Mouse (Mus musculus) hindbrain, embryonic 12.5 days (tissue): Measurements from ENCODE around the gene Nrxn1. TPM values are rescaled to one million over a fixed set of nuclear protein-coding genes. Genes with fewer than 3 reads are reported as not detected.

Source experiments
- ATAC-seq: fragments of 200-750 bp; cut with Nextera tagmentation; 2 replicates; pipeline ENCODE4 v1.8.0; 2017; ENCODE audit warnings: moderate TSS enrichment; ENCODE audit not compliant: low FRiP score
- H3K27ac ChIP-seq: fragments of 300-500 bp; sonication (generic); 2 replicates; pipeline ENCODE4 v1.5.1; 2016; ENCODE audit warnings: mild to moderate bottlenecking
- H3K27me3 ChIP-seq: fragments of 300-500 bp; sonication (generic); 2 replicates; pipeline ENCODE4 v1.6.1; 2016; ENCODE audit warnings: mild to moderate bottlenecking
- H3K36me3 ChIP-seq: fragments of 300-500 bp; sonication (generic); 2 replicates; pipeline ENCODE4 v1.6.1; 2016; ENCODE audit warnings: mild to moderate bottlenecking
- H3K4me1 ChIP-seq: fragments of 300-500 bp; sonication (generic); 2 replicates; pipeline ENCODE4 v1.6.1; 2016
- H3K4me2 ChIP-seq: fragments of 300-500 bp; sonication (generic); replicated peaks from 2 replicates; pipeline ENCODE4 v1.6.1; 2016; ENCODE audit warnings: mild to moderate bottlenecking
- H3K4me3 ChIP-seq: fragments of 300-500 bp; sonication (generic); 2 replicates; pipeline ENCODE4 v1.5.1; 2016; ENCODE audit warnings: mild to moderate bottlenecking
- H3K9ac ChIP-seq: fragments of 300-500 bp; sonication (generic); 2 replicates; pipeline ENCODE4 v1.6.1; 2016; ENCODE audit warnings: mild to moderate bottlenecking, moderate library complexity
- H3K9me3 ChIP-seq: fragments of 300-500 bp; sonication (generic); replicated peaks from 2 replicates; pipeline ENCODE4 v1.6.1; 2016; ENCODE audit warnings: mild to moderate bottlenecking
- WGBS: fragments of 180-500 bp; shearing (Covaris S2); methylation state at CpG from one replicate; pipeline ENCODE4 v1.1.7; 2016; 5-methylcytosine and 5-hydroxymethylcytosine counted together
- polyA plus RNA-seq: library from polyadenylated mRNA; unstranded; fragments of >200 nt; fragmentation: Nextera tagmentation; extraction: Ambion mirVana; gene quantifications from 2 replicates; pipeline ENCODE4 v1.2.1, GENCODE M21; 2016

Nrxn1 gene
- polyA plus RNA-seq, 1 experiment from 2014 or later = 48.8 TPM

DNA sequence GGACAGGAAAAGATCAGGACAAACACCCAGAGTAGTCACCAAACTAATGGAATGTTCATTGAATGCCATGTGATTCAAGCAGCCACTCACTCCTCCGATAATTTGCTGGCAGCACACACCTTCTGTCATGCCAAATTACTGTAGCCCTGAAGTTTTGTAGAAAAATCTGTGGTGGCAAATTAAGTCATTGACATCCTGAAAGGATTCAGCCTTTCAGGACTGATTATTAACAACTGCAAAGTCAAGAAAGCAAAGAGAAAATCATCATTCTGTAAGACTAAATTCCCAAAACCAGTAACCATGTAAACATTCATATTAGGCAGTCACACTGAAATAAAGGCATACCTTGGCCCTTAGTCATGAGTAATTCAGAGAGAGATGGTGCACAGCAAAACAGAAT, 662.7 kb downstream of the Nrxn1 start:
- Histone ChIP-seq H3K9me3 (no peaks in the 10 kb centered on the region), H3K4me3 (no peak overlapping the region), H3K4me2 (no peak overlapping the region), H3K36me3 (no peaks in the 10 kb centered on the region), H3K9ac (no peak overlapping the region), H3K4me1 (no peaks in the 10 kb centered on the region), H3K27me3 (no peaks in the 10 kb centered on the region), H3K27ac (no peak overlapping the region)
- ATAC-seq = no peak
- 88% methylated on average over 1 of the region's 1 CpGs for WGBS

DNA sequence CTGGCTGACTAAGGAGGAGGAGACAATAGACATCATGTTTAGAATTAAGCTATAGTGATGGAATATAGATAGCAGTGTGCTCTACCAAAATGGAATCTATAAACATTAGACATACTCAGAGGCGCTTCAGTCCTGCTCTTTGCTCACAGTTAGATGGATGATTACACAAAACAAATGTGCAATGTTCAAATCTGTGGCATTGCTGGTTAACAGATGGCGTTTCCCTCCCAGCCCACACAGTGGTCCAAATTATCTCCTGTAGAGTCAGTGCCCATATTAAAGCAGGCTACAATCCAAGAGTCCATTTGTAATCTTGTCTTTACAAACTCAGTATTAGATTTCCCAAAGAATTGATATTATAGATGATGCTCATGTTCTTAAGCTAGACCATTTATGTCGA, 666.9 kb downstream of the Nrxn1 start:
- H3K27ac ChIP-seq = no peak overlapping the region
- H3K9me3 ChIP-seq = no peaks in the 10 kb centered on the region
- H3K36me3 ChIP-seq = no peaks in the 10 kb centered on the region
- no peak overlapping the region for H3K9ac ChIP-seq
- WGBS = 92% methylated on average over 3 of the region's 3 CpGs
- no peak for ATAC-seq
- no peak overlapping the region for H3K4me2 ChIP-seq
- H3K27me3 ChIP-seq = no peaks in the 10 kb centered on the region
- no peaks in the 10 kb centered on the region for H3K4me1 ChIP-seq
- no peak overlapping the region for H3K4me3 ChIP-seq

DNA sequence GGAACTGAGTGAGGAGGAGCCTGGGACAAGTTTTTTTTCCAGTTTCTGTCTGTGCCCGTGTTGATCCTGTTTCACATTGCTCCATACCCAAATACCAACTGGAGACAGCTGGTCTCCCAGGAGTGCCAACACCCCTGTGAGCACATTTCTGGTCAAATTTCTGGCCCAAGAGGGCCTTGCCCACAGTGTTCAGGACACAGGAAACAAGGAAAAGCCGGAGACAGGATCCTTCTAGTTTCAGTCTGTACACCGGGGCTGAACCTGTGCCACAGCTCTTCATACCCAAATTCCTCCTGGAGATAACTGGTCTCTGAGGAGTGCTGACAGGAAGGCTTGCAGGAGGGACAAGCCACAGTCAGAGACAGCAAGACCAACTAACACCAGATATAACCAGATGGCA, 670.3 kb downstream of the Nrxn1 start:
- 79% methylated on average over 3 of the region's 3 CpGs for WGBS
- Histone ChIP-seq H3K4me1 (no peaks in the 10 kb centered on the region), H3K4me3 (no peak overlapping the region), H3K9ac (no peak overlapping the region), H3K36me3 (no peaks in the 10 kb centered on the region), H3K27me3 (no peaks in the 10 kb centered on the region), H3K4me2 (no peak overlapping the region), H3K27ac (no peak overlapping the region), H3K9me3 (no peaks in the 10 kb centered on the region)
- ATAC-seq = no peak

DNA sequence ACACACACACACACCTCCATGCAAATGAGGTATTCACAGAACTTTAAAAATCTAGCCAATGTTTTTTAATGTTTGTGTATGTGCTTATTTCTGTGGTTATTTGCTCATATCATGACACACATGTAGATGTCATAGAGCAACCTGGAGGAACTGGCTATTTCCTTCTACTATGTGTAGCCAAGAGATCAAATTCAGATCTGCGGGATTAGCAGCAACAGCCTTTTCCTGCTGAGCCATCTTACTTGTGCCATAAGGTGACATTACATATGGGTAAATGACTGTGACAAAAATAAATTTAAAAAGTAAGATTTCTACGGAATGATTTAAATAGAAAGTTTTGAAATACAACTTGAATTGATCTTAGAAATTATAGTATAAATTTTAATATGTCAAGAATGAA, 672.1 kb downstream of the Nrxn1 start:
- Histone ChIP-seq H3K36me3 (no peaks in the 10 kb centered on the region), H3K27ac (no peak overlapping the region), H3K4me2 (no peak overlapping the region), H3K9me3 (no peaks in the 10 kb centered on the region), H3K4me3 (no peak overlapping the region), H3K27me3 (no peaks in the 10 kb centered on the region), H3K9ac (no peak overlapping the region), H3K4me1 (no peaks in the 10 kb centered on the region)
- no peak for ATAC-seq
- 96% methylated on average over 2 of the region's 2 CpGs for WGBS

DNA sequence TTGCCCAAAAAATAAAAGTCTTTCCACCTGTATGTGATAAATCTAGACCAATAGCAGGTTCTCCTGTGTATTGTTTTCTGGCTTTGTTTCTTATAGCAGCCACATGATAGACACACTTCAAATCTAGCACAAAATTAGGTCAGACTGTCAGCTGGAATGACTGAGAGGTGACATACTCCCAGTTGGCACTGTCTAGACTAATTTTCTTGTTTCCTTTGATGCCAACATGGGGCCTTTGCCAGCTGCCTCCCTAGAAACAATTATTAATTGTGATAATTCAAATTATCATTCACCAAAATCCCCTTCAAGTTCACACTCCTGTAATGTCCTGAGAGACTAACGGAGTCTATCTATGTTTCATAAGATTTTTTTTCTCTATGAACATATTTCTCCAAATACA, 673.3 kb downstream of the Nrxn1 start:
- Histone ChIP-seq H3K9me3 (no peaks in the 10 kb centered on the region), H3K27me3 (no peaks in the 10 kb centered on the region), H3K4me2 (no peak overlapping the region), H3K27ac (no peak overlapping the region), H3K4me1 (no peaks in the 10 kb centered on the region), H3K4me3 (no peak overlapping the region), H3K9ac (no peak overlapping the region), H3K36me3 (no peaks in the 10 kb centered on the region)
- 83% methylated on average over 1 of the region's 1 CpGs for WGBS
- ATAC-seq = no peak

DNA sequence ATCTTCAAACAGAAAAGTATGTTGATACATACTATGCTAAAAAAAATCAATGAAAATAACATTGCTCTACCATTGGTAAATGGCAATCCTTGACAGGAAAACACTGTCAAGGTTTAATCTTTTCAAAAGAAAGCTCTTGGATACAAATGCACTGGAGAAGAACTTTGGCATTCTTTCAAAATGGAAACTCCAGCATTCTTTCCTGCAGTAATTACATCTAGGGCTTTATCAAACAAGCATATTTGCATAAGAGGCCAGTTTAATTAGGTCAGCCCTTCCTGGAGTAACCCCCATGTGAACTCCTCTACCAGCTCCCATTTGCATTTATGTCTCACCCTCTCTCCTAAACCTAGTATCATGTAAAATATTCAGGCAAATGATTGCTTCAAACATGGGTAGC, 696.5 kb downstream of the Nrxn1 start:
- ATAC-seq = no peak

DNA sequence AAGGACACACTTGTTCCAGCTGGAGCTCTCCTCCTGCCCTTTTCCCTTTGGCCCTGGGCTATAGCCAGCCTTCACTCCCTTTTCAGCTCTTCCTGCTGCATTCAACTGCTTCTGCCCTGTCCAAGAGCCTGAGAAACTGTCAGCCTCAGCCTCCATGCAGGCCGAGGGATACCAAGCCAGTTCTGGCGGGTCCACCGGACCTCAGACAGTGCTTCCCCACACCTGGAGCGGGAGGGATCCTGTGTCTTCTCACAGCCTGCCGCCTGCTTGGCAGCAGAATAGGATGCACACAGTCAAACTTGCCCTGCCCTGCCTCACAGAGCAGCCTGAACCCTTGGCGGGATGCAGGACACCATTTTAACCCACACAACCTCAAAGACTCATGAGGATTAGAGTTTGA, 698.3 kb downstream of the Nrxn1 start:
- Histone ChIP-seq H3K4me3 (no peak overlapping the region), H3K36me3 (no peaks in the 10 kb centered on the region), H3K9ac (no peak overlapping the region), H3K4me1 (peaks cover 11% of the 10 kb centered on the region), H3K27ac (no peak overlapping the region), H3K27me3 (no peaks in the 10 kb centered on the region), H3K9me3 (no peaks in the 10 kb centered on the region), H3K4me2 (no peak overlapping the region)
- no peak for ATAC-seq
- WGBS = 91% methylated on average over 6 of the region's 6 CpGs

More for the DNA sequence above, 696.5 kb downstream of the Nrxn1 start:
- no peaks in the 10 kb centered on the region for H3K27me3 ChIP-seq
- H3K9me3 ChIP-seq = no peaks in the 10 kb centered on the region
- no peak overlapping the region for H3K27ac ChIP-seq
- no peak overlapping the region for H3K4me2 ChIP-seq
- H3K9ac ChIP-seq = no peak overlapping the region
- no peaks in the 10 kb centered on the region for H3K36me3 ChIP-seq
- no peak overlapping the region for H3K4me3 ChIP-seq
- peaks cover under 1% of the 10 kb centered on the region; the same call in 1 of the 2 replicates for H3K4me1 ChIP-seq

DNA sequence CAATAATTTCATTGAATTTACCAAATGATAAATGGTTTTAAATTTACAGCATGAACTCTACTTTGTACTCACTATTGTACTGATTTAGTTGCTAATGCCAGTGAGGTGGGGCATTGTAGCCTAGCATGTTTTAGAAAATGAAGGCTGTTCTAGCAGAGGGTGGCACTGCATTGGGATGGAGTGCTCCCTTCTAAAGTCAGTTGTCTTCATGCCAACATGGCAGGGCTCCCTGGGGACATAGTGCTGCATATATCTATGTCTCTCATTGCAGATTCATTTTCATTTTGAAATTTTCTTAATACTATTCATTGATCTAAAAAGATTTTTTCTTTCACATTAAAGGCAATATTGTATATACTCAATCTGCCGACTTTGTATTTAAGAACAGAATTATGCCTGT, 700.1 kb downstream of the Nrxn1 start:
- no peaks in the 10 kb centered on the region for H3K27me3 ChIP-seq
- H3K9ac ChIP-seq = no peak overlapping the region
- H3K9me3 ChIP-seq = no peaks in the 10 kb centered on the region
- no peaks in the 10 kb centered on the region for H3K36me3 ChIP-seq
- no peak overlapping the region for H3K27ac ChIP-seq
- no peak overlapping the region for H3K4me3 ChIP-seq
- no peak overlapping the region for H3K4me2 ChIP-seq
- ATAC-seq = no peak
- 89% methylated on average over 1 of the region's 1 CpGs for WGBS
- peaks cover 11% of the 10 kb centered on the region for H3K4me1 ChIP-seq

DNA sequence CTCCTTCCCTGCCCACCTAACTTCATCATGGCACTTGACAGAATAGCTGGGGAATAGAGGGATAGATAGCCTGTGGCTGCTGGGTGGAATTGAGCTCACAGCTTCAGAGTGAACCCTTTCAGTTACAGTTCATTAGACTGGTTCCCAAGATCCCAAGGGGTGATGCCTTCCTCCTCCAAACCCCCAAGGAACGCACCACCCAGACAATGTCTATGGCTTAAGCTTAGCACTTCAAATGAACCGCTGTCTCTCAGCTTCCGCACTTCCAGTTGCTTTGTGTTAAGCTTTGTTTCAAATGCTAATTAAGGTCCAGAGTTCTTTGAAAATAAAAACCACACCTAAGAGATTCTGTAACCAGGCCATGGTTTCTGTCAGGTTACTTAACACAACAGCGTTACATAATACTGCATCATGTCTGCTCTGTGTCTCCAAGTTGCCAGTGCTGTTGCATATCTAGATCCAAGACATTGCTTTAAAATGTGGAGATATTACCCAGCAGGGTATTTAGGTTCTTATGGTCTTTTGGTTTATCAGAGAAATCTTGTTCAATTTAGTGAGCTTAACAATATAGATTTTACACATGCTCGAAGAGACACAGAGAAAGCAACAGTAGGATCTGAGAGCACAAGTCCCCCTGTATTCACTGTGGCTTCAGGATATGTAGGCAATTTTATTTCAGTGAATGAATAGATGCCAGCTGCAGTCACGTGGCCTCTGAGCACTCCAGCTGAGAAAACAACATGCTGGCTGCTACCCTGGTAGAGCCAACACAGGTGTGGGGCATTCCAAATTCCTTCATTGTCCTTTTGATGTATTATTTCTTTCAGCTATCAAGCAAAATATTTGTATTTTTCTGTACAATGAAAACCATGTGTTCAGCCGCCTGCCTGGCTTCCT, 702.3 kb downstream of the Nrxn1 start:
- Histone ChIP-seq H3K27me3 (no peaks in the 10 kb centered on the region), H3K4me3 (no peak overlapping the region), H3K36me3 (no peaks in the 10 kb centered on the region), H3K4me2 (no peak overlapping the region), H3K4me1 (peaks cover 11% of the 10 kb centered on the region), H3K27ac (no peak overlapping the region), H3K9me3 (no peaks in the 10 kb centered on the region), H3K9ac (no peak overlapping the region)
- 0 out of 2 replicates have a peak, but pooled peaks have one; percentile 32 for ATAC-seq
- 28% methylated on average over 7 of the region's 7 CpGs for WGBS

DNA sequence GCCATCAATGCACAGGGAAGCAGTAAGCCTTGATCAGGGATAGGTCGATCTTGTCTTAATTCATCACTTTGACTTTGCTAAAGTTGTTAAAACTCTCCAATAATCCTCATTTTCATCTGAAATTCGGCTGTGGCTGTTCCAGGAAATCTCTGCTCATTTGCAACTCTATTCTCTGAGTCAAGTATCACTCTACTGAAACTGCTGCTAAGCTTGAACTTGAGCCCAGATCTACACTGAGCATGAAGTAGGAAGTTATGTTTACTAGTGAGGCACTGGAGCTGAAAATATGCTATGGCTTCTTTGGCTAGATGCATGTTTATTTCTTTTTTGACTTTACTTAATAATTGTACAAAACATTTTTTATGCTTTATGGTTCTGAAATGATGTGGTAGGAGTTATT, 708.0 kb downstream of the Nrxn1 start:
- no peaks in the 10 kb centered on the region for H3K4me1 ChIP-seq
- H3K27me3 ChIP-seq = no peaks in the 10 kb centered on the region
- H3K4me2 ChIP-seq = no peak overlapping the region
- no peak overlapping the region for H3K9ac ChIP-seq
- no peak for ATAC-seq
- no peaks in the 10 kb centered on the region for H3K36me3 ChIP-seq
- no peaks in the 10 kb centered on the region for H3K9me3 ChIP-seq
- H3K4me3 ChIP-seq = no peak overlapping the region
- no peak overlapping the region for H3K27ac ChIP-seq
- 81% methylated on average over 2 of the region's 2 CpGs for WGBS

DNA sequence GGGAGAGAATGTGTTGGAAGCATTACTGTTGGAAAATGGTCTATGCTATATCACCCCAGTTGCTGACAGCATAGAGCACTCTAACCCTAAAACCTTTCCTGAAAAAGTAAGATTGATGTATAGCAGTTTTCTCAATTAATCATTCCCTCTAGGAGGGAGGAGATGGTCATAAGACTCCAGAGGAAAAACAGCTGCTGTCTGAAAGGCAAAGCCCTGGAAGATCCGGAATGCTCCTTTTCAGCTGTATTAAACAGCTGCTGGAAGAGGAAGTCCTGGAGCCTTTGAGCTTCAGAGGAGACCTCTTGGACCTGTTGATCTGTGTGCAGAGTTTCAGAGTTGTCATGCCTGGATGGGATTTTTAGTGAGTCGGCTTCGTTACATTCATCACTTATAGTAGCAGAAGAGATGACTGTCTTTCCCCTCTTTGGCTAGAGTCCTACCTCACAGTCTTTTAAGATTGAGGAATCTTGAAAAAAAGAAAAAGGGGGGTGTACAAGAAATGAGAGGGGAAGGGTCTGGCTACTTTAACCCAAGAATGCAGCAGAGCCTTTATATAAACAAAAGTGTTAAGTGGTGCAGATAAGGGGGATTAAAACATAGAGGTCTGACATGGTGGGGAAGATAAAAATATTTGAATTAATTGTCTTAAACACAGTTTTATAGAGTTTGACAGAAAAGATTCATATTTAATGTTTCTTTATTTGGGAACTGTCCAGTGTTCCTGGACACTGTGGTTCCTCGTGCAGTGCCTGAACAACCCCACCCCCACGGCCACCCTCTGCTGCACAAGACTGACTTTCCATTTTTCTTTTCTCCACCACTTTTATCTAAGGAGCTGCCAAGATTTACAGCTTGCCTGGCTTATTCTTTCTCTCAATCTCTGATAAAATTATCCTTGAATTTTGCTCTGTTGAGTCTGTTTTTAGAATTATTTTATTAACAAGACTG, 710.1 kb downstream of the Nrxn1 start:
- Histone ChIP-seq H3K9ac (no peak overlapping the region), H3K4me3 (no peak overlapping the region), H3K4me1 (no peaks in the 10 kb centered on the region), H3K27ac (no peak overlapping the region), H3K27me3 (no peaks in the 10 kb centered on the region), H3K9me3 (no peaks in the 10 kb centered on the region), H3K36me3 (no peaks in the 10 kb centered on the region), H3K4me2 (no peak overlapping the region)
- WGBS = 61% methylated on average over 5 of the region's 5 CpGs
- ATAC-seq = no peak

DNA sequence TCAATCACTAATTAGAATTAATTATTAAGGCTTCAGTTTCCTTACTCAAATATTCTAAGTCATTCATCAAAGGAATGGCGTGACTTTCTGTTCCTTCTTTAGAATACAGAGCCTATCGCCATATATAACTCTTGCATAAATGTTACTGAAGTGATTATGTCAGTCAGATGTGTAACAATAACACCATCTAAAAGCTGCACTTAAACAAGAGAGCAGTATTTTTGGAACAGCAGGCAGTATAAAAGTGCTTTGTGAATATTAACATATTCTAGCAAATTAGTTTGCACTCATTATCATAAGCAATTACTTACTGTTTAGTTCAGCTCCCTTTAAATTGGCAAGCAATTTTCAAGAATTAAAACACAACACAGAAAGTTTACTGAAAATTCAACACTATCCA, 716.3 kb downstream of the Nrxn1 start:
- Histone ChIP-seq H3K4me2 (no peak overlapping the region), H3K9me3 (no peaks in the 10 kb centered on the region), H3K4me3 (no peak overlapping the region), H3K4me1 (no peaks in the 10 kb centered on the region), H3K36me3 (no peaks in the 10 kb centered on the region), H3K27me3 (no peaks in the 10 kb centered on the region), H3K27ac (no peak overlapping the region), H3K9ac (no peak overlapping the region)
- ATAC-seq = no peak
- 61% methylated on average over 2 of the region's 2 CpGs for WGBS
